Mouse (Mus musculus): ENCODE data around the gene Tnfrsf1b.

DNA sequence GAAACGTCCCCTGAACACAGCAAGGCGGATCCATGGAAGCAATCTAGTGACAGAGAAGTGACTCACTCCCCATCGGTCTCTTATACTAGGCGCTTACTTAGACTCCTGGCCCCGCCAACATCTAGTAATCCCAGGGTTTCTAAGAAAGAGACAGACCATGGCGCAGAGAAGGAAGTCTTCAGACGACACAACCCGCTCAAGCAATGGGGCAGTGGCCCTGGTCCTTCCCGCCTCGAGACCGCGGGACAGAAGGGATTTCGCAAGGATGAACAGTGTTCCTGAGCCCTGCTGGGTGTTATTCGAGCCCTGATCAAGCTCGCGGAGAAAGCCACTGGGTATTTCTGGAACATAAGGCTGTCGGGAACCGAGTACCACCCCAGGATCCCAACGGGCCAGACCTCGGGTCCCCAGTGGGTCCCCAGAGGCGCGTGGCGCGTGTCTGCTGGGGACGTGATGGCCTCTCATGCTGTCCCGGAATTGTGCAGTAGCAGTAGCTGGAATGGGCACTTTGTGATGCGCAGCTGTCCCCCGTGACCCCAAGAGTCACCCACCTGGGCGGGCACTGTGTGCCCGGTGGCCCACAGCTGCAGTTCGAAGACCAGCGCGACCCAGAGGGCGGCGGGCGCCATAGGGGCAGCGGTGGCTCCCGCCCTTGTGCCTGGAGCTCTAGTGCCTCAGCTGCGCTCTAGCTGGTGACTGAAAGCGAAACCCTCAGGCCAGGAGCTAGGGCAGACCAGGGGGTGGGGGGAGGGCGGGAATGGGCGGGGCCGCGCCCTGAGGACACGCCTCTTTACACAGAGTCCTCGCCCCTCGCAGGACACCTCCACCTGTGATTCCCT, at the start of gene Tnfrsf1b:
- TF ChIP-seq POLR2A (IDR thresholded peaks at IDR 0.05; ENCODE audit: low read depth, low read length) (peak; percentile 93), ZKSCAN1 (IDR thresholded peaks at IDR 0.05; ENCODE audit: borderline replicate concordance, low read depth, low read length) (no peak), RCOR1 (conservative IDR thresholded peaks at IDR 0.05; ENCODE audit: low read depth, low read length) (no peak), ZNF384 (IDR thresholded peaks at IDR 0.05; ENCODE audit: low read depth, low read length) (no peak), MEF2A (IDR thresholded peaks at IDR 0.05; ENCODE audit: borderline replicate concordance, low read depth, low read length) (peak; percentile 53; the same call in 1 of the 2 replicates), SMC3 (IDR thresholded peaks at IDR 0.05; ENCODE audit: low read depth, low read length) (peak; percentile 32)
